Mouse (Mus musculus): ENCODE data around the gene Clptm1.
A peak's percentile ranks its signal among the peaks of the same experiment; 100 is the strongest.

DNA sequence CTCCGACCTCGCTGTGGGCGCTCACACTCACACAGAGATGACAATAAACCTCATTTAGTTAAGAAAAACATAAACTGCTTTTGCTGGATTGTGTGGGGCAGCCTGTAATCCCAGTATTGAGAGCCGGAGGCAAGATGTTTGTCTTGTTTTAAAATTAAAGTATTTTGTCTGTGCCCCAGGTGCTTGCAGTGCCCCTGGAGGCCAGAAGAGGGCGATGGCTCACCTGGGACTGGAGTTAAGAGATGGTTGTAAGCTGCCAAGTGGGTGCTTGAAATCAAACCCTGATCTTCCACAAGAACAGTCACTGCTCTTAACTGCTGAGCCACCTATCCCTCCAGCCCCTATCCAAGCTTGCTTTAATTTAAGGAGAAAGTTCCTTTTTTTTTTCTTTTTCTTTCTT lies 53.9 kb downstream of the Clptm1 start:
- TF ChIP-seq CTCF (IDR thresholded peaks at IDR 0.05) (peak; percentile 44), EP300 (IDR thresholded peaks at IDR 0.05; ENCODE audit: insufficient read depth, low read depth, low read length) (no peak), POLR2A (IDR thresholded peaks at IDR 0.05; ENCODE audit: insufficient read depth, low read depth, low read length) (no peak)
